In genomic region chr13:51793948-51794347, GRCm38 (mm10) we compare ENCODE assay signal across 9 mouse cellular contexts. TPM values are rescaled to one million over a fixed set of nuclear protein-coding genes. Genes with fewer than 3 reads are reported as not detected.
A peak's percentile ranks its signal among the peaks of the same experiment; 100 is the strongest.
DNase-seq lines count a peak whose midpoint lies in the region; ATAC-seq lines count a peak whose summit lies in the region.
"Had no signal": no experiment of that assay in that cellular context is flagged by ENCODE, and none has a peak within 500 bp of the region (broad histone marks: within the 10 kb centered on the region; RNA-seq: fewer than 3 reads in every experiment).

No protein-coding gene starts in this region.

- DNase-seq in kidney, adult 18-20 months: no peak
- DNase-seq in forebrain, embryonic 10.5 days (ENCODE audit: extremely low spot score, low spot score): no peak
- peak; percentile 50 for DNase-seq in induced T-regulatory cell, adult 2 months (ENCODE audit: low read depth)
- DNase-seq in gastrocnemius, postnatal 25 days: no peak
- no peak for DNase-seq in left cerebral cortex, adult 8-10 months (ENCODE audit: low spot score in 2 of 2)
- no peak for DNase-seq in adrenal gland, adult 8-10 months

- H3K4me3 ChIP-seq in kidney, embryonic 14.5 days (ENCODE audit: low read length): peak overlapping the region; percentile 65; the same call in 1 of the 2 replicates
- H3K4me3 ChIP-seq in forebrain, embryonic 10.5 days: peak overlapping the region; percentile 89
- peak overlapping the region; percentile 74 for H3K4me3 ChIP-seq in midbrain, embryonic 15.5 days

- peak overlapping the region; percentile 80 for H3K4me2 ChIP-seq in kidney, embryonic 14.5 days (replicated peaks; ENCODE audit: low read depth, low read length)
- peak overlapping the region; percentile 82 for H3K4me2 ChIP-seq in midbrain, embryonic 15.5 days

- peaks cover 7% of the 10 kb centered on the region for H3K27me3 ChIP-seq in kidney, embryonic 14.5 days (ENCODE audit: control insufficient read depth, insufficient read depth, low read length)
- H3K27me3 ChIP-seq in forebrain, embryonic 10.5 days (ENCODE audit: poor library complexity, severe bottlenecking): peaks cover 54% of the 10 kb centered on the region
- no peaks in the 10 kb centered on the region for H3K27me3 ChIP-seq in midbrain, embryonic 15.5 days (replicated peaks)

- H3K4me1 ChIP-seq in kidney, embryonic 14.5 days (ENCODE audit: control insufficient read depth, insufficient read depth, low read length): peaks cover 10% of the 10 kb centered on the region
- peaks cover 29% of the 10 kb centered on the region for H3K4me1 ChIP-seq in forebrain, embryonic 10.5 days
- H3K4me1 ChIP-seq in midbrain, embryonic 15.5 days: peaks cover 24% of the 10 kb centered on the region

- H3K9me3 ChIP-seq in kidney, embryonic 14.5 days (ENCODE audit: control insufficient read depth, low read length): no peaks in the 10 kb centered on the region
- H3K9me3 ChIP-seq in forebrain, embryonic 10.5 days: no peaks in the 10 kb centered on the region
- no peaks in the 10 kb centered on the region for H3K9me3 ChIP-seq in midbrain, embryonic 15.5 days
- H3K9me3 ChIP-seq: G1E had no signal

- no peak overlapping the region for H3K27ac ChIP-seq in kidney, embryonic 14.5 days (ENCODE audit: low read depth, low read length)
- H3K27ac ChIP-seq in forebrain, embryonic 10.5 days: peak overlapping the region; percentile 87
- no peak overlapping the region for H3K27ac ChIP-seq in midbrain, embryonic 15.5 days

- H3K36me3 ChIP-seq in kidney, embryonic 14.5 days (ENCODE audit: control insufficient read depth, insufficient read depth, low read length): no peaks in the 10 kb centered on the region
- no peaks in the 10 kb centered on the region for H3K36me3 ChIP-seq in forebrain, embryonic 10.5 days (replicated peaks)
- no peaks in the 10 kb centered on the region for H3K36me3 ChIP-seq in midbrain, embryonic 15.5 days (replicated peaks)

- H3K9ac ChIP-seq in kidney, embryonic 14.5 days (ENCODE audit: low read depth, low read length): no peak overlapping the region
- H3K9ac ChIP-seq in midbrain, embryonic 15.5 days: 0 out of 2 replicates have a peak overlapping the region, but pooled peaks have one; percentile 90

- WGBS in kidney, embryonic 14.5 days: 39% methylated on average over 7 of the region's 7 CpGs
- 21% methylated on average over 7 of the region's 7 CpGs for WGBS in forebrain, embryonic 10.5 days
- WGBS in midbrain, embryonic 15.5 days: 35% methylated on average over 5 of the region's 7 CpGs

- peak; percentile 24; the same call in 1 of the 2 replicates for ATAC-seq in kidney, embryonic 14.5 days (ENCODE audit: low FRiP score, low TSS enrichment)
- peak; percentile 4; the same call in 1 of the 2 replicates for ATAC-seq in midbrain, embryonic 15.5 days (replicated peaks)

RNA-seq across cellular contexts. Expression of gene Sema4d, which starts 0.4 kb away (rescaled TPM):
- polyA plus RNA-seq in kidney, embryonic 14.5 days (2014; fragmentation: Nextera tagmentation; extraction: Ambion mirVana): 11.3 and 20.2 TPM in 2 replicates
- 8.0 and 8.4 TPM in 2 replicates for polyA plus RNA-seq in forebrain, embryonic 10.5 days (2016; fragmentation: Nextera tagmentation; extraction: Ambion mirVana)
- polyA plus RNA-seq in midbrain, embryonic 15.5 days (2015; fragmentation: Nextera tagmentation; extraction: Ambion mirVana): 13.4 and 15.1 TPM in 2 replicates
- 100 to 1,000 TPM; 132 to 144 TPM for total RNA-seq in gastrocnemius, postnatal 25 days (2021)
- 10 to 100 TPM; 71.1 to 80.0 (median 75.5) TPM for total RNA-seq in left cerebral cortex, adult 8-10 months (2022)
- total RNA-seq in adrenal gland, adult 8-10 months (2022): 10 to 100 TPM in 3 of 4 experiments, 1 to 10 TPM in 1; 8.9 to 23.2 (median 16.2) TPM

RNA-seq across cellular contexts. Expression of gene Gadd45g, which starts 52.5 kb away (rescaled TPM):
- polyA plus RNA-seq in kidney, embryonic 14.5 days (2014; fragmentation: Nextera tagmentation; extraction: Ambion mirVana): 26.6 and 29.0 TPM in 2 replicates
- polyA plus RNA-seq in forebrain, embryonic 10.5 days (2016; fragmentation: Nextera tagmentation; extraction: Ambion mirVana): 102 and 107 TPM in 2 replicates
- polyA plus RNA-seq in midbrain, embryonic 15.5 days (2015; fragmentation: Nextera tagmentation; extraction: Ambion mirVana): 56.2 and 69.1 TPM in 2 replicates
- total RNA-seq in gastrocnemius, postnatal 25 days (2021): 10 to 100 TPM; 15.3 to 17.4 TPM
- 10 to 100 TPM; 10.3 to 22.3 (median 14.1) TPM for total RNA-seq in left cerebral cortex, adult 8-10 months (2022)
- total RNA-seq in adrenal gland, adult 8-10 months (2022): 10 to 100 TPM; 13.3 to 61.3 (median 18.6) TPM
